Mouse (Mus musculus) heart, embryonic 11.5 days (tissue): Measurements from ENCODE around the gene Olfr392. TPM values are rescaled to one million over a fixed set of nuclear protein-coding genes. Genes with fewer than 3 reads are reported as not detected.

Source experiments
- ATAC-seq: fragments of 200-750 bp; cut with Nextera tagmentation; replicated peaks from 2 replicates; pipeline ENCODE4 v1.8.0; 2017; ENCODE audit warnings: moderate library complexity; ENCODE audit not compliant: insufficient number of reproducible peaks, low FRiP score, low TSS enrichment
- H3K27ac ChIP-seq: fragments of 300-500 bp; sonication (generic); 2 replicates; pipeline ENCODE4 v1.5.1; 2014; ENCODE audit warnings: mild to moderate bottlenecking, low read depth, low read length
- H3K27me3 ChIP-seq: fragments of 300-500 bp; sonication (generic); 2 replicates; pipeline ENCODE4 v1.6.1; 2014; ENCODE audit warnings: mild to moderate bottlenecking, low read length, mixed read lengths; ENCODE audit not compliant: control insufficient read depth, insufficient read depth
- H3K36me3 ChIP-seq: fragments of 300-500 bp; sonication (generic); 2 replicates; pipeline ENCODE4 v1.6.1; 2014; ENCODE audit warnings: mild to moderate bottlenecking, low read length, moderate library complexity, mixed read lengths; ENCODE audit not compliant: control insufficient read depth, insufficient read depth
- H3K4me1 ChIP-seq: fragments of 300-500 bp; sonication (generic); 2 replicates; pipeline ENCODE4 v1.6.1; 2014; ENCODE audit warnings: low read length; ENCODE audit not compliant: control insufficient read depth, insufficient read depth
- H3K4me2 ChIP-seq: fragments of 300-500 bp; sonication (generic); 2 replicates; pipeline ENCODE4 v1.6.1; 2014; ENCODE audit warnings: mild to moderate bottlenecking, moderate library complexity
- H3K4me3 ChIP-seq: fragments of 300-500 bp; sonication (generic); 2 replicates; pipeline ENCODE4 v1.5.1; 2014; ENCODE audit warnings: low read depth, low read length
- H3K9ac ChIP-seq: fragments of 300-500 bp; sonication (generic); 2 replicates; pipeline ENCODE4 v1.6.1; 2014; ENCODE audit warnings: mild to moderate bottlenecking, low read depth, low read length, moderate library complexity
- H3K9me3 ChIP-seq: fragments of 300-500 bp; sonication (generic); replicated peaks from 2 replicates; pipeline ENCODE4 v1.6.1; 2016; ENCODE audit warnings: low read length; ENCODE audit not compliant: control insufficient read depth
- WGBS: fragments of 180-500 bp; shearing (Covaris S2); extraction: QIAGEN DNeasy Blood & Tissue Kit; methylation state at CpG from one replicate; pipeline ENCODE4 v1.1.7; 2014; ENCODE audit not compliant: insufficient replicate concordance; 5-methylcytosine and 5-hydroxymethylcytosine counted together
- polyA plus RNA-seq: library from polyadenylated mRNA; unstranded; fragments of >200 nt; fragmentation: Nextera tagmentation; extraction: Ambion mirVana; gene quantifications from 2 replicates; pipeline ENCODE4 v1.2.1, GENCODE M21; 2014

The Olfr392 gene
- not detected in 2 replicates for polyA plus RNA-seq

DNA sequence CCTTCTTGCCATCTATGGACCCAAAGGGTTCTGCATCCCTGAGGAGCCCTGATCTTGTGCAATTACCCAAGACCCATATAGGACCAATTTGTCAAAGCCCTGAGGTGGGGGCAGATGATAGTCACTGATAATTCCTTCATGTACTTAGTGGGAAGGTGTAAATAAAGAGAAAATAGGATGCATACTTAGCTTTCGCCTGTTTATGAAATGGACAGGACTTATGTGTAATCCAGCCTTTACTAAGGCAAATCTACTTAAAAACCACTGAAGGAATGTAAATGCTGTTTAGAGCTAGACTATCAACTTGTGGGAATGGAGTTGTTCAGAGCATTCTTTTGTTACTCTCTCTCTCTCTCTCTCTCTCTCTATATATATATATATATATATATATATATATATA, at the start of gene Olfr392:
Olfr392 (minus strand) TSS at position 101 of the 400 bp plus-strand sequence.
- no peak within 1 kb of the TSS for H3K9ac ChIP-seq
- no peak within 1 kb of the TSS for H3K4me3 ChIP-seq
- no peaks in the 10 kb centered on the region for H3K9me3 ChIP-seq
- H3K27me3 ChIP-seq = no peaks in the 10 kb centered on the region
- H3K27ac ChIP-seq = no peak within 1 kb of the TSS
- no peak for ATAC-seq
- H3K36me3 ChIP-seq = no peaks in the 10 kb centered on the region
- WGBS = 83% methylated on average over 1 of the region's 1 CpGs
- H3K4me1 ChIP-seq = no peaks in the 10 kb centered on the region
- H3K4me2 ChIP-seq = no peak within 1 kb of the TSS

DNA sequence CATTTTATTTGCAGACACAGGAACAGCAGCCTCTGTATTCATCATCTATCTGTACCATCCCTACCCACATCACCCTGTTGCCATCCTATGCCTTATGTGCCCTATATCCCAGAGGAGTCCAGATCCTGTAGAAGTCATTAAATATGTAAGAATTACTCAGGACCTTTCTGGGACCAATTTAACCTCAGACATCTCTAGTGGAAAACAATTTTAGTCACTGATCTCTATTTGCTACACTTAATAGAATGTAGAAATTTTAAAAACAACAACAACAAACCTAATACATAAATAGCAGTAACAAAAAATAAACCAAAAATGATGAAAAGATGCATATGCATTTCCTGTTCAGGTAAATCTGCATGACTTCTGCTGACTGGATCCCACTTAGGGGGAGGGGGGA, 34.5 kb upstream of the Olfr392 start, which contains the start of gene Olfr393:
Olfr393 (minus strand) TSS at position 101 of the 400 bp plus-strand sequence.
- Histone ChIP-seq H3K36me3 (no peaks in the 10 kb centered on the region), H3K27ac (no peak within 1 kb of the TSS), H3K9ac (no peak within 1 kb of the TSS), H3K4me3 (no peak within 1 kb of the TSS), H3K9me3 (no peaks in the 10 kb centered on the region), H3K4me1 (no peaks in the 10 kb centered on the region), H3K27me3 (no peaks in the 10 kb centered on the region), H3K4me2 (no peak within 1 kb of the TSS)
- no peak for ATAC-seq

DNA sequence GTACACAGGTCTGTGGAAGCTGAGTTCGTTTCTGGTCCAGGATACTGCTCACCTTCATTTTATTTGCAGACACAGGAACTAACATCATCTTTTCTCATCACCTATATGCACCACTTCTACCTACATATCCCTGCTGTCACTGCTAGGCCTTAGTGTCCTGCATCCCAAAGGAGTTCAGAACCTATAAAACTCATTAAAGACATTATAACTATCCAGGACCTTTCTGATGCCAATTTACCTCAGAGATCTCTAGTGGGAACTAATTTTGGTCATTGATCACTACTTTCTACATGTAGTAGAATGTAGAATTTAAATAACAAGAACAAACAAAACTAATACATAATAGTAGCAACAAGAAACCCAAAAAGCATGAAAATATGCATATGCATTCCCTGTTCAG, 13.9 kb downstream of the Olfr392 start, which contains the start of gene Olfr391-ps:
Olfr391-ps (minus strand) TSS at position 101 of the 400 bp plus-strand sequence.
- Histone ChIP-seq H3K27me3 (no peaks in the 10 kb centered on the region), H3K36me3 (no peaks in the 10 kb centered on the region), H3K27ac (no peak within 1 kb of the TSS), H3K9me3 (no peaks in the 10 kb centered on the region; the same call in 1 of the 2 replicates), H3K4me2 (no peak within 1 kb of the TSS), H3K9ac (no peak within 1 kb of the TSS), H3K4me1 (no peaks in the 10 kb centered on the region), H3K4me3 (no peak within 1 kb of the TSS)
- ATAC-seq = no peak
- 36% methylated on average over 1 of the region's 1 CpGs for WGBS

DNA sequence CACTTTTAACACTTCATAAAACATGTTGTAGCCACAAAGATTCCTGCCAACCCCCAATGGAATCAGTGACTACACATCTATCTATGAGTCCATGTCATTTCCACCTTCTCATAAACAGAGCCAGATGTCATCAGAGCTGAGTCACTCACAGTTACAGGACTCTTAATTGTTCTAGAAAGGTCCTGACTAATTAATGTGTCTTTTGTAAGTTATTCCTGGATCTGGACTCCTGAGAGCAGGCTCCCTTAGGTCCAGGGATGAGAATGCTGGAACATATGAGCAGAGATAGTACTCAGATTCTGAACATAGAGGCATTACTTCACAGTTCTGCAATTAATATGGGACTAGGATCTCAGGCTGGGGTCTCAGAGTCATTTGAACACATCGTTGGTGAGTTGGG, 34.2 kb downstream of the Olfr392 start, which contains the start of gene Olfr390:
Olfr390 (plus strand) TSS at position 301 of the 400 bp plus-strand sequence.
- Histone ChIP-seq H3K9me3 (peaks cover 3% of the 10 kb centered on the region), H3K4me3 (no peak within 1 kb of the TSS), H3K4me1 (no peaks in the 10 kb centered on the region), H3K27me3 (no peaks in the 10 kb centered on the region), H3K4me2 (no peak within 1 kb of the TSS), H3K36me3 (no peaks in the 10 kb centered on the region), H3K27ac (no peak within 1 kb of the TSS), H3K9ac (no peak within 1 kb of the TSS)
- WGBS = 62% methylated on average over 1 of the region's 1 CpGs
- ATAC-seq = no peak

DNA sequence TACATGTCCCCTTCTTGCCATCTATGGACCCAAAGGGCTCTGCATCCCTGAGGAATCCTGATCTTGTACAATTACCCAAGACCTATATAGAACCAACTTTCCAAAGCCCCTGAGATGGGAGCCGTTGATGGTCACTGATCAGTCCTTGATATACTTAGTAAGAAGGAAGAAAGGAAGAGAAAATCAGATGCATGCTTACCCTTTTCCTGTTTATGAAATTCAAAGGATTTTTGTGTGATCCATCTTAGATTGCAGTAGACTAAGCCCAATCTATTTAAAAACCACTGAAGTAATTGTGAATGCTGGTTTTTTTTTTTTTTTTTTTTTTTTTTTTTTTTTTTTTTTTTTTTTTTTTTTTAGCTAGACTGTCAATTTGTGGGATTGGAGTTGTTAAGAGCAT, 36.2 kb downstream of the Olfr392 start, which contains the start of gene Olfr389:
Olfr389 (minus strand) TSS at position 101 of the 400 bp plus-strand sequence.
- Histone ChIP-seq H3K9ac (no peak within 1 kb of the TSS), H3K4me1 (no peaks in the 10 kb centered on the region), H3K36me3 (no peaks in the 10 kb centered on the region), H3K27ac (no peak within 1 kb of the TSS), H3K4me3 (no peak within 1 kb of the TSS), H3K27me3 (no peaks in the 10 kb centered on the region), H3K4me2 (no peak within 1 kb of the TSS), H3K9me3 (peaks cover 3% of the 10 kb centered on the region)
- WGBS = 77% methylated on average over 1 of the region's 1 CpGs
- no peak for ATAC-seq

Other genes with a start within 250 kb of the Olfr392 start
- not detected in 2 replicates for gene Olfr385, start 224.0 kb downstream of the Olfr392 start, polyA plus RNA-seq
- gene Olfr384, start 218.5 kb downstream of the Olfr392 start, polyA plus RNA-seq = not detected in 2 replicates
- not detected in 2 replicates for gene Zfp735, start 128.3 kb downstream of the Olfr392 start, polyA plus RNA-seq
- not detected in 2 replicates for gene Olfr389, start 36.3 kb downstream of the Olfr392 start, polyA plus RNA-seq
- not detected in 2 replicates for gene Olfr390, start 34.1 kb downstream of the Olfr392 start, polyA plus RNA-seq
- gene Olfr391-ps, start 14.0 kb downstream of the Olfr392 start, polyA plus RNA-seq = not detected in 2 replicates
- gene Olfr393, start 34.4 kb upstream of the Olfr392 start, polyA plus RNA-seq = not detected in 2 replicates
- gene Olfr394, start 73.7 kb upstream of the Olfr392 start, polyA plus RNA-seq = not detected in 2 replicates
- gene Olfr395, start 92.2 kb upstream of the Olfr392 start, polyA plus RNA-seq = not detected in 2 replicates
- gene Olfr23, start 119.6 kb upstream of the Olfr392 start, polyA plus RNA-seq = not detected in 2 replicates
- not detected in 2 replicates for gene Olfr397, start 143.8 kb upstream of the Olfr392 start, polyA plus RNA-seq
- gene Olfr398, start 173.4 kb upstream of the Olfr392 start, polyA plus RNA-seq = not detected in 2 replicates
- not detected in 2 replicates for gene Olfr139, start 239.5 kb upstream of the Olfr392 start, polyA plus RNA-seq
- not detected in 2 replicates for gene Olfr399, start 239.6 kb upstream of the Olfr392 start, polyA plus RNA-seq